Mouse (Mus musculus): ENCODE measurements around the gene Maml2.

GRCm38 (mm10) chr9:13688997-13689396 lies 391.2 kb downstream of the Maml2 start:
- no peak for TF ChIP-seq CTCF (IDR thresholded peaks at IDR 0.05; ENCODE audit: low read depth)
- no peak for TF ChIP-seq EP300 (IDR thresholded peaks at IDR 0.05; ENCODE audit: low read depth)
